Mouse (Mus musculus) embryonic facial prominence, embryonic 10.5 days (tissue): ENCODE measurements at regions not wholly inside any gene's neighbourhood (a gene's known extent, or its start where the extent isn't known, plus 50 kb on each side); places are given as distances from the start of the nearest gene placed in this dataset.

Experiments
- DNase-seq: peaks from one replicate; pipeline ENCODE4 v3.0.0-alpha.2; 2017; ENCODE audit warnings: low spot score
- H3K27ac ChIP-seq: fragments of 300-500 bp; sonication (generic); replicated peaks from 2 replicates; pipeline ENCODE4 v1.5.1; 2016; ENCODE audit warnings: mild to moderate bottlenecking
- H3K27me3 ChIP-seq: fragments of 300-500 bp; sonication (generic); replicated peaks from 2 replicates; pipeline ENCODE4 v1.6.1; 2016; ENCODE audit warnings: low read depth, mild to moderate bottlenecking; ENCODE audit not compliant: poor library complexity, severe bottlenecking
- H3K36me3 ChIP-seq: fragments of 300-500 bp; sonication (generic); replicated peaks from 2 replicates; pipeline ENCODE4 v1.6.1; 2016; ENCODE audit warnings: mild to moderate bottlenecking, moderate library complexity
- H3K4me1 ChIP-seq: fragments of 300-500 bp; sonication (generic); 2 replicates; pipeline ENCODE4 v1.6.1; 2016
- H3K4me3 ChIP-seq: fragments of 300-500 bp; sonication (generic); 2 replicates; pipeline ENCODE4 v1.5.1; 2016; ENCODE audit warnings: mild to moderate bottlenecking, moderate library complexity
- H3K9me3 ChIP-seq: fragments of 300-500 bp; sonication (generic); 2 replicates; pipeline ENCODE4 v1.6.1; 2016; ENCODE audit warnings: mild to moderate bottlenecking
- WGBS: fragments of 180-500 bp; shearing (Covaris S2); methylation state at CpG from one replicate; pipeline ENCODE4 v1.1.7; 2016; 5-methylcytosine and 5-hydroxymethylcytosine counted together

DNA sequence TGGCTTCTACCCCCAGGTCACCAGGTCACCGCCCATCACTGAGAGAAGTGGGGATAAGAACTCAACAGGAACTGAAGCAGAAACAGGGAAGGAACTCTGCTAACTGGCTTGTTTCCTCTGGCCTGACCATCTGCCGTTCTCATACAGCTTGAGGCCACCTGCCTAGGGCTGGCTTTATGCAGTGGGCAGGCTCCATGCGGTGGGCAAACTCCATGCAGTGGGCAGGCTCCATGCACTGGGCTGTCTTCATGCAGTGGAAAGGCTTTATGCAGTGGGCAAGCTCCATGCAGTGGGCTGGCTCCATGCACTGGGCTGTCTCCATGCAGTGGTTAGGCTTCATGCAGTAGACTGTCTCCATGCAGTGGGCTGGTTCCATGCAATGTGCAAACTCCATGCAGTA lies 438.8 kb downstream of the Cdh26 start:
- H3K36me3 ChIP-seq, result no peaks in the 10 kb centered on the region
- H3K4me3 ChIP-seq, result no peak overlapping the region
- no peak overlapping the region for H3K27ac ChIP-seq
- H3K27me3 ChIP-seq, result no peaks in the 10 kb centered on the region
- DNase-seq, result no peak
- no peaks in the 10 kb centered on the region for H3K9me3 ChIP-seq
- no peaks in the 10 kb centered on the region for H3K4me1 ChIP-seq
- 78% methylated on average over 3 of the region's 3 CpGs for WGBS

- no peak for DNase-seq
- no peak overlapping the region for H3K27ac ChIP-seq
- no peaks in the 10 kb centered on the region for H3K27me3 ChIP-seq
- H3K4me1 ChIP-seq, result no peaks in the 10 kb centered on the region
- WGBS, result 92% methylated on average over 12 of the region's 12 CpGs
- no peaks in the 10 kb centered on the region for H3K9me3 ChIP-seq
- H3K36me3 ChIP-seq, result no peaks in the 10 kb centered on the region
- H3K4me3 ChIP-seq, result no peak overlapping the region
Observed at GRCm38 (mm10) chr2:178878436-178878835, 448.1 kb downstream of the Cdh26 start.

GRCm38 (mm10) chr2:178885686-178886085 lies 455.4 kb downstream of the Cdh26 start:
- WGBS, result 55% methylated on average over 5 of the region's 5 CpGs
- Histone ChIP-seq H3K27me3 (no peaks in the 10 kb centered on the region), H3K4me3 (no peak overlapping the region), H3K9me3 (no peaks in the 10 kb centered on the region), H3K27ac (no peak overlapping the region), H3K36me3 (no peaks in the 10 kb centered on the region), H3K4me1 (no peaks in the 10 kb centered on the region)
- DNase-seq, result peak; percentile 34

- Histone ChIP-seq H3K9me3 (no peaks in the 10 kb centered on the region), H3K36me3 (no peaks in the 10 kb centered on the region), H3K4me1 (no peaks in the 10 kb centered on the region), H3K27me3 (no peaks in the 10 kb centered on the region), H3K4me3 (no peak overlapping the region), H3K27ac (no peak overlapping the region)
- WGBS, result 82% methylated on average over 6 of the region's 6 CpGs
- DNase-seq, result no peak
Observed at GRCm38 (mm10) chr2:178888704-178889103, 458.4 kb downstream of the Cdh26 start.

DNA sequence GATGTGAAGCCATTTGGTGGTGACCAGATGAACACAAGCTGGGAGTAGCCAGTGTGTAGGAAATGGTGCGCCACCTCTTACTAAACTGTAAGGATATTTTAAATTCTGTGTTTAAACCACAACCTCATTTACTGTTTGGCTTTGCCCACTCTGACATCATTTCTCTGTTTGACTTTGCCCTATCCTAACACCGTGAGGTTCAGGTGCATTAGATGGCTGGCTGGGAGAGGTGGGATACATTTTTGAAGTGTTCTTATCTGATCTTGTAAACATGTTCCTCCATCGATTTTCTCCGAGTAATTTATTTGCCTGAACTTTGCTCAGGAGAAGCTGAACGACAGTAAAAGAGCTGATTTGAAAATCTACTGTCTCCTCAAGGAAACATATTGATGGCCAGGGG lies 472.1 kb downstream of the Cdh26 start:
- H3K36me3 ChIP-seq, result no peaks in the 10 kb centered on the region
- H3K4me3 ChIP-seq, result no peak overlapping the region
- DNase-seq, result no peak
- no peak overlapping the region for H3K27ac ChIP-seq
- H3K27me3 ChIP-seq, result no peaks in the 10 kb centered on the region
- H3K9me3 ChIP-seq, result no peaks in the 10 kb centered on the region
- WGBS, result 87% methylated on average over 5 of the region's 5 CpGs
- no peaks in the 10 kb centered on the region for H3K4me1 ChIP-seq

GRCm38 (mm10) chr2:178909325-178909724 lies 479.0 kb downstream of the Cdh26 start:
- 83% methylated on average over 7 of the region's 7 CpGs for WGBS
- Histone ChIP-seq H3K36me3 (no peaks in the 10 kb centered on the region), H3K4me1 (peaks cover 9% of the 10 kb centered on the region), H3K9me3 (no peaks in the 10 kb centered on the region), H3K27ac (no peak overlapping the region), H3K27me3 (no peaks in the 10 kb centered on the region), H3K4me3 (no peak overlapping the region)
- no peak for DNase-seq

- Histone ChIP-seq H3K4me3 (no peak overlapping the region), H3K4me1 (peaks cover 9% of the 10 kb centered on the region), H3K9me3 (no peaks in the 10 kb centered on the region), H3K27me3 (no peaks in the 10 kb centered on the region), H3K27ac (no peak overlapping the region), H3K36me3 (no peaks in the 10 kb centered on the region)
- DNase-seq, result peak; percentile 11
- 66% methylated on average over 3 of the region's 3 CpGs for whole genome bisulfite sequencing
Observed at GRCm38 (mm10) chr2:178911646-178912045, 481.3 kb downstream of the Cdh26 start.

GRCm38 (mm10) chr2:178916316-178917033 lies 486.1 kb downstream of the Cdh26 start:
- no peak overlapping the region for H3K27ac ChIP-seq
- no peaks in the 10 kb centered on the region for H3K36me3 ChIP-seq
- H3K4me3 ChIP-seq, result no peak overlapping the region
- peaks cover 8% of the 10 kb centered on the region for H3K4me1 ChIP-seq
- no peaks in the 10 kb centered on the region for H3K27me3 ChIP-seq
- no peak for DNase-seq
- WGBS, result 85% methylated on average over 6 of the region's 6 CpGs
- H3K9me3 ChIP-seq, result no peaks in the 10 kb centered on the region

DNA sequence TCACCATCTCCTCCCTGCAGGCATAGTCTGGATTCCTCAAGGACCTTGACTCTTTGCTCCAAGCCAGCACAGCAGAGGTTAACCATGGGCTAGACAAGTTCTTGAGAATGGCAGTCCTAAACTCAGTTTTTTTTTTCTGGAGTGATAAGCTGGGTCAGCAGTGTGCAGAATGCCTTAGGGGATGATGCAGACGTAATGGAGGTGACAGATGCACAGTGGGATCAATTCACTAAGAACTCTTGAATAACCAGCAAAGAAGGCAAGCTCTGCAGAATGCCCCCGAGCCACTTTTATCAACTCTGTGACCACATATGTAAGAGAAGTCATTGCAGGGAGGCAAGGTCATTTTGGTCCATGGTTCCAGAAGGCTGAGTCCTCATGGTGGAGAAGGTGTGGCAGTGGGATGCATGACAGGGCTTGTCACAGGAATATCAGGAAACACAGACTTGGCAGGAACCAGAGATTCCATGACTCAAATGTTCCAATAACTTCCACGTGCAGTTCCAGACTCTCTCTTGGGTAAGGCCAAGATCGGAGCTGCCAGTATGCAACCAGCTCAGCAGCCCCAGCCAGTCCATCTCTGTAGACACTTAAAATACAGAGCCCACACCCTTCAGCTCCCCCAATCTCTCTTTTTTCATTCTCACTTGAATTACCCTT lies 494.3 kb downstream of the Cdh26 start:
- Histone ChIP-seq H3K4me1 (peaks cover 8% of the 10 kb centered on the region), H3K9me3 (no peaks in the 10 kb centered on the region), H3K27me3 (no peaks in the 10 kb centered on the region), H3K27ac (no peak overlapping the region), H3K36me3 (no peaks in the 10 kb centered on the region), H3K4me3 (no peak overlapping the region)
- 68% methylated on average over 4 of the region's 4 CpGs for WGBS
- DNase-seq, result no peak

GRCm38 (mm10) chr2:178927038-178927660 lies 496.8 kb downstream of the Cdh26 start:
- Histone ChIP-seq H3K27me3 (no peaks in the 10 kb centered on the region), H3K9me3 (no peaks in the 10 kb centered on the region), H3K4me1 (peaks cover 8% of the 10 kb centered on the region), H3K36me3 (no peaks in the 10 kb centered on the region), H3K27ac (peak overlapping the region; percentile 35; the same call in 1 of the 2 replicates), H3K4me3 (no peak overlapping the region)
- WGBS, result 66% methylated on average over 13 of the region's 13 CpGs
- no peak for DNase-seq

- no peak overlapping the region for H3K4me3 ChIP-seq
- H3K27me3 ChIP-seq, result no peaks in the 10 kb centered on the region
- no peak overlapping the region for H3K27ac ChIP-seq
- H3K9me3 ChIP-seq, result no peaks in the 10 kb centered on the region
- no peaks in the 10 kb centered on the region for H3K36me3 ChIP-seq
- peaks cover 14% of the 10 kb centered on the region for H3K4me1 ChIP-seq
- WGBS, result 80% methylated on average over 6 of the region's 6 CpGs
- no peak for DNase-seq
Observed at GRCm38 (mm10) chr2:178929033-178929432, 498.7 kb downstream of the Cdh26 start.

GRCm38 (mm10) chr2:178930125-178930524 lies 499.8 kb downstream of the Cdh26 start:
- no peak for DNase-seq
- no peak overlapping the region for H3K27ac ChIP-seq
- H3K4me1 ChIP-seq, result peaks cover 14% of the 10 kb centered on the region
- no peaks in the 10 kb centered on the region for H3K9me3 ChIP-seq
- H3K36me3 ChIP-seq, result no peaks in the 10 kb centered on the region
- WGBS, result 77% methylated on average over 2 of the region's 2 CpGs
- no peak overlapping the region for H3K4me3 ChIP-seq
- H3K27me3 ChIP-seq, result no peaks in the 10 kb centered on the region

- Histone ChIP-seq H3K4me3 (no peak overlapping the region), H3K4me1 (peaks cover 27% of the 10 kb centered on the region), H3K27me3 (no peaks in the 10 kb centered on the region), H3K36me3 (no peaks in the 10 kb centered on the region), H3K9me3 (no peaks in the 10 kb centered on the region), H3K27ac (peak overlapping the region; percentile 63; the same call in 1 of the 2 replicates)
- whole genome bisulfite sequencing, result 80% methylated on average over 6 of the region's 6 CpGs
- DNase-seq, result no peak
Observed at GRCm38 (mm10) chr2:178948471-178948870, 493.8 kb upstream of the Cdh4 start.
